Mouse (Mus musculus): ENCODE results near the gene Zcchc24. TPM values are rescaled to one million over a fixed set of nuclear protein-coding genes. Genes with fewer than 3 reads are reported as not detected.

The Zcchc24 gene
- polyA plus RNA-seq, 1 experiment from 2014 or later: 19.3 TPM

DNA sequence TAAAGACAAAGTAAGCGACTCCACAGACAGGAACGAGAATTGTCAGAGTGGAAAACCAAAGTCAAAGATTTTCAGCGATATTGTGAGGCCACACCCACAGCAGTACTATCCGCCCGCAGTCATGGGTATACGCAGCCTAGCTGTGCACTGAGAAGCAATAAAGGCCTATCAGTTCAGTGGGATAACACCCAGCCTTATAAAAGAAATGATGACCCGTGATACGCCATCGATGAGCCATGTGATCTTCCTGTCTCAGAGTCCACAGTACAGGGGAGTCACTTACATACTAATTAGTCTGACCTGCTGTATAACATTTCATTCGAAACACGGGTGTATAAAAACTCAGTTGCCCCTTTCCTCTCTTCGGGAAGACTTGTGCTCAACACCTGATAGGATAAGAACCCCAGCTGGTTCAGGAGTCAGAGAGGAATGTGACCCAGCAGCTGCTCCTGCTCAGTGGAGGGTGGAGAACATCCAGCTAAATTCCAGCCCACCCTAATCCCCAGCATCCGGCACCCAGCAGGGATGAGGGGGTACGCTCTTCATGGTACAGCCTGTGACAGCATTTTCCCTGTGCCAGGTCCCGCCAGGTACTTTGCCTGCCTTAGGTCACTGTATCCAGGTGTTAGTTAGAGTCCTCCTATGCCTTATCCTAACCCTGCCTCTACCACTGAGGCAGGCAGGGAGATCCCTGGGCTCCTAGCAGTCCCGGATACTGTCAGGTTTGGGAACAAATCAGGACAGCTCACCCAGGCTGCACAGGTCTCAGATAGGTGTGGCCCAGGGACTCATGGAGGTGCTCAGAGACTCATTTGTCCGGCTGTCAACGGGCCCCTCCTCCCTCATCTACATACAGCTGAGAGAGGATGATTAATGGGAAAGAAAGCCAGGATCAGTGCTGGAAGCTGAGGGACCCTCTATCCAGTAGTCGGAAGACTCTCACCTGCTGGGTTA, 14.0 kb downstream of the Zcchc24 start:
- Histone ChIP-seq H3K4me2 (replicated peaks; ENCODE audit: low read depth, low read length) (no peak overlapping the region), H3K9me3 (ENCODE audit: low read length) (no peaks in the 10 kb centered on the region), H3K36me3 (ENCODE audit: insufficient read depth, low read length) (peaks cover 4% of the 10 kb centered on the region; the same call in 1 of the 2 replicates), H3K27ac (ENCODE audit: low read length) (no peak overlapping the region), H3K4me1 (ENCODE audit: insufficient read depth, low read depth, low read length) (peaks cover 4% of the 10 kb centered on the region; the same call in 1 of the 2 replicates), H3K9ac (replicated peaks; ENCODE audit: low read depth) (no peak overlapping the region), H3K27me3 (replicated peaks; ENCODE audit: insufficient read depth, low read length) (no peaks in the 10 kb centered on the region), H3K4me3 (ENCODE audit: low read depth, low read length) (no peak overlapping the region)
- TF ChIP-seq EP300 (IDR thresholded peaks at IDR 0.05) (no peak), CTCF (IDR thresholded peaks at IDR 0.05) (no peak)
- WGBS: 53% methylated on average over 19 of the region's 19 CpGs
- DNase-seq (ENCODE audit: low spot score) (no peak), ATAC-seq (no peak)

DNA sequence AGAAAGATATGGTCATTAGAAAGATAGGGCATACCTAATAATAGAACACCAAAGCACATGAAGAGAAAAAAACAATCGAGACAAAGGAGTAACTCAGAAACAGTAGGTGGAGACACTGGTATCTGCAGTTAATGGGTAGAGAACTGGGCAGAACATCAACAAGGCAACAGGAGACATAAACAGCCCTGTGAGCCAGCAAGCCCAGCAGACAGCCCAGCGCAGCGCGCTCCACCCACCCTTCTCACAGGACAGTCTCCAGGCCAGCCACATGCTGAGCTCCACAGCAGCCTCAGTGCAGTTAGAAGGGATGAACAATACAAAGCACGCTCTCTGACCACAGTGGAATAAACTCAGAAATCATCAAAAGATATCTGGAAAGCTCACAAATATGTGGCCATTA, 15.8 kb downstream of the Zcchc24 start:
- peaks cover 4% of the 10 kb centered on the region; the same call in 1 of the 2 replicates for H3K36me3 ChIP-seq (ENCODE audit: insufficient read depth, low read length)
- ATAC-seq: peak; percentile 43
- 53% methylated on average over 5 of the region's 5 CpGs for WGBS
- no peak overlapping the region for H3K4me2 ChIP-seq (replicated peaks; ENCODE audit: low read depth, low read length)
- no peaks in the 10 kb centered on the region for H3K4me1 ChIP-seq (ENCODE audit: insufficient read depth, low read depth, low read length)
- H3K9me3 ChIP-seq (ENCODE audit: low read length): no peaks in the 10 kb centered on the region
- no peak for DNase-seq (ENCODE audit: low spot score)
- no peak overlapping the region for H3K27ac ChIP-seq (ENCODE audit: low read length)
- H3K9ac ChIP-seq (replicated peaks; ENCODE audit: low read depth): no peak overlapping the region
- TF ChIP-seq CTCF (IDR thresholded peaks at IDR 0.05) (peak; percentile 36), EP300 (IDR thresholded peaks at IDR 0.05) (no peak)
- no peak overlapping the region for H3K4me3 ChIP-seq (ENCODE audit: low read depth, low read length)
- no peaks in the 10 kb centered on the region for H3K27me3 ChIP-seq (replicated peaks; ENCODE audit: insufficient read depth, low read length)

DNA sequence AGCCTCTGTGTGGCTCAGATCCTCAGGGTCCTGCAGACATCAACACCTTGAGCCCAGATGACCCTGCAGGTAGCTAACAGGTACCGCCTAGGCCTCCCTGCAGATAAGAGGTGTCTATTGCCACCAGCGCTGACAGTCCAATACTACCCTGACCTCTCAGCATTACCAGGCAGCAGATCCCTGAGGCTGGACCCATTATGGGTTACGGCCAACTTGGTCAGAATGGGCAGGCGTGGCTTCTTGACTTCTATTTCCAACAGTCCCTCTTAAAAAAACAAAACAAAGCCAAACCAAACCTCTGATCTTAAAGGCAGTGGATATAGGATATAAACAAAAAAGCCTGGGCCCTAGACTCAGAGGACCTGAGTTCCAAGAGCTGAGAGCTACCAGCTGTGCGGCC, 17.8 kb downstream of the Zcchc24 start:
- Histone ChIP-seq H3K4me1 (ENCODE audit: insufficient read depth, low read depth, low read length) (no peaks in the 10 kb centered on the region), H3K9me3 (ENCODE audit: low read length) (no peaks in the 10 kb centered on the region), H3K27ac (ENCODE audit: low read length) (no peak overlapping the region), H3K9ac (replicated peaks; ENCODE audit: low read depth) (no peak overlapping the region), H3K4me3 (ENCODE audit: low read depth, low read length) (no peak overlapping the region), H3K36me3 (ENCODE audit: insufficient read depth, low read length) (peaks cover 4% of the 10 kb centered on the region; the same call in 1 of the 2 replicates), H3K4me2 (replicated peaks; ENCODE audit: low read depth, low read length) (no peak overlapping the region), H3K27me3 (replicated peaks; ENCODE audit: insufficient read depth, low read length) (no peaks in the 10 kb centered on the region)
- 86% methylated on average over 5 of the region's 5 CpGs for WGBS
- ATAC-seq (no peak), DNase-seq (ENCODE audit: low spot score) (no peak)
- TF ChIP-seq EP300 (IDR thresholded peaks at IDR 0.05): no peak

DNA sequence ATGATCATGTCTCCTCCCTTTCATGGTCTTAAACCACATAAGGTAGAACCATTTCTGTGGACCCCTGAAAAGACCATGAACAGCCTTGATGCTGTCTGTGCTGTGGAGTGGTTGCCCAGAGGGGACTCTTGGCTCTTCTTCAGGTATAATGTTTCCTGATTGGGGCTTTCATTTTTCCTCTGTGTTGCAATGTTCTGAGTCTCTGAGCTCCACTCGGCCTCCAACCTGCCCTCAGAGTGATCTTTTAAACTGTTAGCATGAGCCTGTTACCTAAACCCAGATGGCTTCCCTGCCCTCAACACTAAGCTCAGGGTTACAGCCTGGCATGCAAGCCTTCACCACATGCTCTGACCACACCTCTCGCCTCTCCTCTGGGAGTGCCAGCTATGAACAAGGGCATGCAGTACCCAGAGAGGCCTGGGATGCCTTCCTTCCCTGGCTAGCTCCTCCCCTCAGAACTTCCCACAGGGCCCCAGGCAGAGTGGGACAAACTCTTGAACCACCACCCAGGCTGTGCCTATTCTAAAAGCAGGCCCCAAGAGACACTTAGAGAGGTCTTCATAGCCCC, 18.3 kb downstream of the Zcchc24 start:
- peaks cover under 1% of the 10 kb centered on the region; the same call in 1 of the 2 replicates for H3K36me3 ChIP-seq (ENCODE audit: insufficient read depth, low read length)
- ATAC-seq (peak; percentile 32; the same call in 1 of the 2 replicates), DNase-seq (ENCODE audit: low spot score) (peak; percentile 41)
- no peak overlapping the region for H3K27ac ChIP-seq (ENCODE audit: low read length)
- WGBS: 61% methylated on average over 2 of the region's 2 CpGs
- no peak overlapping the region for H3K4me3 ChIP-seq (ENCODE audit: low read depth, low read length)
- no peaks in the 10 kb centered on the region for H3K4me1 ChIP-seq (ENCODE audit: insufficient read depth, low read depth, low read length)
- H3K4me2 ChIP-seq (replicated peaks; ENCODE audit: low read depth, low read length): no peak overlapping the region
- H3K9me3 ChIP-seq (ENCODE audit: low read length): no peaks in the 10 kb centered on the region
- H3K9ac ChIP-seq (replicated peaks; ENCODE audit: low read depth): no peak overlapping the region
- no peaks in the 10 kb centered on the region for H3K27me3 ChIP-seq (replicated peaks; ENCODE audit: insufficient read depth, low read length)
- TF ChIP-seq EP300 (IDR thresholded peaks at IDR 0.05) (no peak), CTCF (IDR thresholded peaks at IDR 0.05) (no peak)

DNA sequence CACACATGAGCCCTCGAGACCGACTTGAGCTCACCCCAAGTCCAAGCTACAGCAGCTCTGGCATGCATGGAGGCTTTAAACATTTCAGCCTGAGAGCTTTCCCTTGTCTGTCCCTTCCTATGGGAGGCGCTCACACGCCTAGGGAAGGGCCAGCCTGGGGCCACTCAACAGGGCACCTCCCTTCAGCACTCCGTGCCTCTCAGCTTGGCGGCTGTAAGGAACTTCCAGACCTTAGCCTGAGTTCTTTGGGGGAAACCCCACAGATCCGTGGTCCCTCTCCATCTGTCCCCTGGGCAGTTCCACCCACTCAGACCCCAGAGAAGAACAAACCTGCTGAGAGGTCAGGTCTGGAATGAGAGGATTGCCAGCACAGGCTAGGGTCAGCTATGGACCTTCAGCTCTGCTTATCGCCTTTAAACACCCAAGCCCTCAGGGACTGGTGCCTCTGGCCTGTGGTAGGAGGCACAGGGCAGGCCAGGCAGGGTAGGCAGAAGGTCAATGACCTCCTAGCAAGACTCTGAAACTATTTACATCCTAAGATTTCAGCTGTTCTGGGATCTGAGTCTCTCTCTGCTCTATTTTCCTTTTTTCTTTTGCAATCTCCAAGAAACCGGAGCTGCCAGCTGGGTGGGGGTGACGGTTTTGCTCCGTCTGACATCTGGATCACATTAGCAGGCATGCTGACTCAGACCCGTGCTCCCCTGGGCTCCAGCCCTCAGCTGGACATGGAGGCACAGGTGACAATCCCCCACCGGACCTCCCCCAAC, 19.5 kb downstream of the Zcchc24 start:
- Histone ChIP-seq H3K9ac (replicated peaks; ENCODE audit: low read depth) (no peak overlapping the region), H3K27ac (ENCODE audit: low read length) (peak overlapping the region; percentile 47; the same call in 1 of the 2 replicates), H3K36me3 (ENCODE audit: insufficient read depth, low read length) (no peaks in the 10 kb centered on the region), H3K9me3 (ENCODE audit: low read length) (no peaks in the 10 kb centered on the region), H3K27me3 (replicated peaks; ENCODE audit: insufficient read depth, low read length) (no peaks in the 10 kb centered on the region), H3K4me3 (ENCODE audit: low read depth, low read length) (no peak overlapping the region), H3K4me2 (replicated peaks; ENCODE audit: low read depth, low read length) (no peak overlapping the region), H3K4me1 (ENCODE audit: insufficient read depth, low read depth, low read length) (no peaks in the 10 kb centered on the region)
- peak; percentile 74 for DNase-seq (ENCODE audit: low spot score)
- TF ChIP-seq CTCF (IDR thresholded peaks at IDR 0.05) (peak; percentile 33; the same call in 1 of the 2 replicates), EP300 (IDR thresholded peaks at IDR 0.05) (peak; percentile 16; the same call in 1 of the 2 replicates)
- WGBS: 44% methylated on average over 13 of the region's 13 CpGs
- ATAC-seq: peak; percentile 45

All from lung, postnatal 0 days (tissue).